Mouse (Mus musculus) stomach, embryonic 16.5 days (tissue): ENCODE results near the gene Anapc2. TPM values are rescaled to one million over a fixed set of nuclear protein-coding genes. Genes with fewer than 3 reads are reported as not detected.

Experiments
- ATAC-seq: fragments of 200-750 bp; cut with Nextera tagmentation; 2 replicates; pipeline ENCODE4 v1.8.0; 2017; ENCODE audit warnings: moderate number of reproducible peaks, moderate TSS enrichment; ENCODE audit not compliant: insufficient read depth, low FRiP score
- H3K27ac ChIP-seq: fragments of 300-500 bp; sonication (generic); 2 replicates; pipeline ENCODE4 v1.5.1; 2014; ENCODE audit warnings: low read length
- H3K27me3 ChIP-seq: fragments of 300-500 bp; sonication (generic); 2 replicates; pipeline ENCODE4 v1.6.1; 2014; ENCODE audit warnings: low read length, control low read depth, mixed read lengths; ENCODE audit not compliant: control insufficient read depth, insufficient read depth
- H3K36me3 ChIP-seq: fragments of 300-500 bp; sonication (generic); 2 replicates; pipeline ENCODE4 v1.6.1; 2014; ENCODE audit warnings: low read length; ENCODE audit not compliant: control insufficient read depth, insufficient read depth
- H3K4me1 ChIP-seq: fragments of 300-500 bp; sonication (generic); 2 replicates; pipeline ENCODE4 v1.6.1; 2014; ENCODE audit warnings: low read length, control low read depth, mixed read lengths; ENCODE audit not compliant: control insufficient read depth, insufficient read depth
- H3K4me2 ChIP-seq: fragments of 300-500 bp; sonication (generic); 2 replicates; pipeline ENCODE4 v1.6.1; 2014; ENCODE audit warnings: low read depth, low read length, mixed read lengths
- H3K4me3 ChIP-seq: fragments of 300-500 bp; sonication (generic); replicated peaks from 2 replicates; pipeline ENCODE4 v1.5.1; 2014; ENCODE audit warnings: mild to moderate bottlenecking, low read length
- H3K9ac ChIP-seq: fragments of 300-500 bp; sonication (generic); 2 replicates; pipeline ENCODE4 v1.6.1; 2014; ENCODE audit warnings: low read length
- H3K9me3 ChIP-seq: fragments of 300-500 bp; sonication (generic); replicated peaks from 2 replicates; pipeline ENCODE4 v1.6.1; 2016; ENCODE audit warnings: low read length, control low read depth; ENCODE audit not compliant: control insufficient read depth
- WGBS: fragments of 180-500 bp; shearing (Covaris S2); extraction: QIAGEN DNeasy Blood & Tissue Kit; methylation state at CpG from one replicate; pipeline ENCODE4 v1.1.7; 2014; 5-methylcytosine and 5-hydroxymethylcytosine counted together
- polyA plus RNA-seq: library from polyadenylated mRNA; unstranded; fragments of >200 nt; fragmentation: Nextera tagmentation; extraction: Ambion mirVana; gene quantifications from 2 replicates; pipeline ENCODE4 v1.2.1, GENCODE M21; 2015

The Anapc2 gene
- polyA plus RNA-seq, 1 experiment from 2014 or later: 123 TPM

GRCm38 (mm10) chr2:25228995-25229530 lies 43.2 kb upstream of the Anapc2 start:
- H3K4me1 ChIP-seq: peaks cover 15% of the 10 kb centered on the region
- no peak for ATAC-seq
- peak overlapping the region; percentile 49; the same call in 1 of the 2 replicates for H3K4me2 ChIP-seq
- no peak overlapping the region for H3K27ac ChIP-seq
- H3K27me3 ChIP-seq: no peaks in the 10 kb centered on the region; the same call in 1 of the 2 replicates
- no peaks in the 10 kb centered on the region for H3K36me3 ChIP-seq
- H3K4me3 ChIP-seq: no peak overlapping the region
- H3K9me3 ChIP-seq: no peaks in the 10 kb centered on the region
- 73% methylated on average over 6 of the region's 6 CpGs for WGBS
- peak overlapping the region; percentile 1; the same call in 1 of the 2 replicates for H3K9ac ChIP-seq

GRCm38 (mm10) chr2:25229582-25229981 lies 42.7 kb upstream of the Anapc2 start:
- no peak overlapping the region for H3K4me2 ChIP-seq
- H3K4me3 ChIP-seq: no peak overlapping the region
- H3K27ac ChIP-seq: no peak overlapping the region
- H3K9me3 ChIP-seq: no peaks in the 10 kb centered on the region
- no peak for ATAC-seq
- H3K36me3 ChIP-seq: no peaks in the 10 kb centered on the region
- H3K27me3 ChIP-seq: no peaks in the 10 kb centered on the region; the same call in 1 of the 2 replicates
- no peak overlapping the region for H3K9ac ChIP-seq
- peaks cover 15% of the 10 kb centered on the region for H3K4me1 ChIP-seq
- 80% methylated on average over 5 of the region's 5 CpGs for WGBS

GRCm38 (mm10) chr2:25230581-25230980 lies 41.7 kb upstream of the Anapc2 start:
- Histone ChIP-seq H3K9me3 (no peaks in the 10 kb centered on the region), H3K9ac (no peak overlapping the region; the same call in 1 of the 2 replicates), H3K4me3 (no peak overlapping the region), H3K4me2 (no peak overlapping the region), H3K27ac (no peak overlapping the region), H3K4me1 (peaks cover 10% of the 10 kb centered on the region), H3K36me3 (no peaks in the 10 kb centered on the region), H3K27me3 (no peaks in the 10 kb centered on the region; the same call in 1 of the 2 replicates)
- 78% methylated on average over 7 of the region's 7 CpGs for WGBS
- ATAC-seq: no peak

- peaks cover 5% of the 10 kb centered on the region; the same call in 1 of the 2 replicates for H3K4me1 ChIP-seq
- H3K27me3 ChIP-seq: no peaks in the 10 kb centered on the region; the same call in 1 of the 2 replicates
- H3K4me3 ChIP-seq: no peak overlapping the region
- no peak overlapping the region for H3K4me2 ChIP-seq
- H3K27ac ChIP-seq: no peak overlapping the region
- H3K36me3 ChIP-seq: no peaks in the 10 kb centered on the region
- no peak overlapping the region; the same call in 1 of the 2 replicates for H3K9ac ChIP-seq
- no peak for ATAC-seq
- 58% methylated on average over 12 of the region's 12 CpGs for WGBS
- H3K9me3 ChIP-seq: no peaks in the 10 kb centered on the region
Observed at GRCm38 (mm10) chr2:25231038-25231437, 41.2 kb upstream of the Anapc2 start.

- H3K27ac ChIP-seq: no peak overlapping the region
- no peaks in the 10 kb centered on the region for H3K9me3 ChIP-seq
- WGBS: 73% methylated on average over 4 of the region's 4 CpGs
- no peak for ATAC-seq
- no peak overlapping the region for H3K9ac ChIP-seq
- peaks cover 4% of the 10 kb centered on the region; the same call in 1 of the 2 replicates for H3K4me1 ChIP-seq
- H3K36me3 ChIP-seq: no peaks in the 10 kb centered on the region
- H3K27me3 ChIP-seq: no peaks in the 10 kb centered on the region; the same call in 1 of the 2 replicates
- no peak overlapping the region for H3K4me3 ChIP-seq
- no peak overlapping the region for H3K4me2 ChIP-seq
Observed at GRCm38 (mm10) chr2:25233421-25233820, 38.9 kb upstream of the Anapc2 start.

- H3K9me3 ChIP-seq: no peaks in the 10 kb centered on the region
- no peaks in the 10 kb centered on the region for H3K36me3 ChIP-seq
- no peak within 1 kb of the TSS for H3K27ac ChIP-seq
- no peak within 1 kb of the TSS for H3K4me2 ChIP-seq
- H3K9ac ChIP-seq: no peak within 1 kb of the TSS
- ATAC-seq: no peak
- no peak within 1 kb of the TSS for H3K4me3 ChIP-seq
- WGBS: 67% methylated on average over 3 of the region's 3 CpGs
- peaks cover 2% of the 10 kb centered on the region; the same call in 1 of the 2 replicates for H3K4me1 ChIP-seq
- no peaks in the 10 kb centered on the region; the same call in 1 of the 2 replicates for H3K27me3 ChIP-seq
Observed at GRCm38 (mm10) chr2:25234050-25234449, 38.2 kb upstream of the Anapc2 start, which contains the start of gene Slc34a3. TSS of gene Slc34a3 (minus strand) at chr2:25234364.

- no peaks in the 10 kb centered on the region for H3K36me3 ChIP-seq
- no peak overlapping the region for H3K4me2 ChIP-seq
- 54% methylated on average over 5 of the region's 5 CpGs for WGBS
- ATAC-seq: no peak
- no peaks in the 10 kb centered on the region for H3K9me3 ChIP-seq
- H3K27me3 ChIP-seq: no peaks in the 10 kb centered on the region; the same call in 1 of the 2 replicates
- no peak overlapping the region for H3K27ac ChIP-seq
- H3K4me3 ChIP-seq: no peak overlapping the region
- 0 out of 2 replicates have a peak, but pooled peaks cover 5% of the 10 kb centered on the region for H3K4me1 ChIP-seq
- H3K9ac ChIP-seq: no peak overlapping the region
Observed at GRCm38 (mm10) chr2:25234551-25235220, 37.6 kb upstream of the Anapc2 start.

GRCm38 (mm10) chr2:25236614-25237013 lies 35.7 kb upstream of the Anapc2 start, which contains the start of gene Rnf224:
TSS of gene Rnf224 (minus strand) at chr2:25236787.
- no peak within 1 kb of the TSS for H3K4me3 ChIP-seq
- ATAC-seq: no peak
- no peaks in the 10 kb centered on the region for H3K9me3 ChIP-seq
- 35% methylated on average over 8 of the region's 8 CpGs for WGBS
- no peaks in the 10 kb centered on the region for H3K36me3 ChIP-seq
- no peak within 1 kb of the TSS for H3K4me2 ChIP-seq
- peak within 1 kb of the TSS; percentile 24; the same call in 1 of the 2 replicates for H3K9ac ChIP-seq
- peak within 1 kb of the TSS; percentile 82 for H3K27ac ChIP-seq
- H3K27me3 ChIP-seq: peaks cover 3% of the 10 kb centered on the region; the same call in 1 of the 2 replicates
- peaks cover 19% of the 10 kb centered on the region for H3K4me1 ChIP-seq

- Histone ChIP-seq H3K4me2 (no peak overlapping the region), H3K4me3 (no peak overlapping the region), H3K36me3 (no peaks in the 10 kb centered on the region), H3K27me3 (peaks cover 9% of the 10 kb centered on the region; the same call in 1 of the 2 replicates), H3K9me3 (no peaks in the 10 kb centered on the region), H3K4me1 (peaks cover 26% of the 10 kb centered on the region), H3K9ac (peak overlapping the region; percentile 24; the same call in 1 of the 2 replicates), H3K27ac (peak overlapping the region; percentile 82)
- peak; percentile 22; the same call in 1 of the 2 replicates for ATAC-seq
- 51% methylated on average over 4 of the region's 4 CpGs for WGBS
Observed at GRCm38 (mm10) chr2:25237522-25237921, 34.8 kb upstream of the Anapc2 start.
